Mouse (Mus musculus) embryonic facial prominence, embryonic 11.5 days (tissue): ENCODE data around the gene Crabp2. TPM values are rescaled to one million over a fixed set of nuclear protein-coding genes. Genes with fewer than 3 reads are reported as not detected.
A peak's percentile ranks its signal among the peaks of the same experiment; 100 is the strongest.

Source experiments
- ATAC-seq: fragments of 200-750 bp; cut with Nextera tagmentation; replicated peaks from 2 replicates; pipeline ENCODE4 v1.8.0; 2017; ENCODE audit warnings: low read depth; ENCODE audit not compliant: insufficient number of reproducible peaks, low FRiP score, low TSS enrichment
- DNase-seq: peaks from one replicate; pipeline ENCODE4 v3.0.0-alpha.2; 2015; ENCODE audit warnings: low spot score
- H3K27ac ChIP-seq: fragments of 300-500 bp; sonication (generic); replicated peaks from 2 replicates; pipeline ENCODE4 v1.5.1; 2014; ENCODE audit warnings: mild to moderate bottlenecking, low read depth, low read length, control low read depth
- H3K27me3 ChIP-seq: fragments of 300-500 bp; sonication (generic); 2 replicates; pipeline ENCODE4 v1.6.1; 2014; ENCODE audit warnings: mild to moderate bottlenecking, low read length, moderate library complexity, mixed read lengths; ENCODE audit not compliant: control insufficient read depth, insufficient read depth
- H3K36me3 ChIP-seq: fragments of 300-500 bp; sonication (generic); replicated peaks from 2 replicates; pipeline ENCODE4 v1.6.1; 2014; ENCODE audit warnings: low read depth, mild to moderate bottlenecking, low read length, moderate library complexity, mixed read lengths; ENCODE audit not compliant: control insufficient read depth, insufficient read depth
- H3K4me1 ChIP-seq: fragments of 300-500 bp; sonication (generic); 2 replicates; pipeline ENCODE4 v1.6.1; 2014; ENCODE audit warnings: low read length, mixed read lengths; ENCODE audit not compliant: control insufficient read depth, insufficient read depth
- H3K4me2 ChIP-seq: fragments of 300-500 bp; sonication (generic); 2 replicates; pipeline ENCODE4 v1.6.1; 2014; ENCODE audit warnings: low read depth, mild to moderate bottlenecking, control low read depth, low read length, moderate library complexity
- H3K4me3 ChIP-seq: fragments of 300-500 bp; sonication (generic); 2 replicates; pipeline ENCODE4 v1.5.1; 2014; ENCODE audit warnings: low read depth, low read length, control low read depth
- H3K9ac ChIP-seq: fragments of 300-500 bp; sonication (generic); replicated peaks from 2 replicates; pipeline ENCODE4 v1.6.1; 2014; ENCODE audit warnings: mild to moderate bottlenecking, control low read depth, low read length
- H3K9me3 ChIP-seq: fragments of 300-500 bp; sonication (generic); replicated peaks from 2 replicates; pipeline ENCODE4 v1.6.1; 2016; ENCODE audit warnings: mild to moderate bottlenecking, low read length, inconsistent platforms, mixed read lengths; ENCODE audit not compliant: control insufficient read depth
- WGBS: fragments of 180-500 bp; shearing (Covaris S2); extraction: QIAGEN DNeasy Blood & Tissue Kit; methylation state at CpG from one replicate; pipeline ENCODE4 v1.1.7; 2014; 5-methylcytosine and 5-hydroxymethylcytosine counted together
- polyA plus RNA-seq: library from polyadenylated mRNA; unstranded; fragments of >200 nt; fragmentation: Nextera tagmentation; extraction: Ambion mirVana; gene quantifications from 2 replicates; pipeline ENCODE4 v1.2.1, GENCODE M21; 2014

The Crabp2 gene
- polyA plus RNA-seq, 1 experiment from 2014 or later = 642 TPM

GRCm38 (mm10) chr3:87906601-87906980 lies 41.9 kb upstream of the Crabp2 start:
- no peak for ATAC-seq
- under 1% methylated on average over 44 of the region's 47 CpGs for WGBS

GRCm38 (mm10) chr3:87906981-87907857 lies 41.2 kb upstream of the Crabp2 start:
- Histone ChIP-seq H3K9ac (peak overlapping the region; percentile 98), H3K4me3 (peak overlapping the region; percentile 99), H3K4me2 (peak overlapping the region; percentile 62), H3K4me1 (peaks cover 17% of the 10 kb centered on the region), H3K27me3 (no peaks in the 10 kb centered on the region), H3K36me3 (no peaks in the 10 kb centered on the region), H3K9me3 (no peaks in the 10 kb centered on the region), H3K27ac (peak overlapping the region; percentile 95)
- ATAC-seq (no peak), DNase-seq (peak; percentile 61)
- under 1% methylated on average over 27 of the region's 27 CpGs for WGBS

More at GRCm38 (mm10) chr3:87906601-87906980, 41.9 kb upstream of the Crabp2 start:
- Histone ChIP-seq H3K27ac (peak overlapping the region; percentile 95), H3K4me2 (peak overlapping the region; percentile 62), H3K36me3 (no peaks in the 10 kb centered on the region), H3K27me3 (no peaks in the 10 kb centered on the region), H3K9ac (peak overlapping the region; percentile 98), H3K4me3 (peak overlapping the region; percentile 99), H3K9me3 (no peaks in the 10 kb centered on the region), H3K4me1 (peaks cover 17% of the 10 kb centered on the region)
- DNase-seq = no peak

- Histone ChIP-seq H3K4me3 (peak overlapping the region; percentile 99), H3K27me3 (no peaks in the 10 kb centered on the region), H3K36me3 (no peaks in the 10 kb centered on the region), H3K9me3 (no peaks in the 10 kb centered on the region), H3K9ac (peak overlapping the region; percentile 98), H3K27ac (peak overlapping the region; percentile 95; the same call in 1 of the 2 replicates), H3K4me2 (peak overlapping the region; percentile 62), H3K4me1 (peaks cover 17% of the 10 kb centered on the region)
- no peak for DNase-seq
- 4% methylated on average over 1 of the region's 1 CpGs for WGBS
- no peak for ATAC-seq
Observed at GRCm38 (mm10) chr3:87907906-87908305, 40.6 kb upstream of the Crabp2 start.

- no peaks in the 10 kb centered on the region for H3K9me3 ChIP-seq
- H3K36me3 ChIP-seq = no peaks in the 10 kb centered on the region; the same call in 1 of the 2 replicates
- 0 out of 2 replicates have a peak overlapping the region, but pooled peaks have one; percentile 16 for H3K27ac ChIP-seq
- ATAC-seq (no peak), DNase-seq (no peak)
- peak overlapping the region; percentile 3; the same call in 1 of the 2 replicates for H3K4me2 ChIP-seq
- no peak overlapping the region for H3K4me3 ChIP-seq
- H3K27me3 ChIP-seq = no peaks in the 10 kb centered on the region
- no peak overlapping the region for H3K9ac ChIP-seq
- 81% methylated on average over 2 of the region's 2 CpGs for WGBS
- peaks cover 17% of the 10 kb centered on the region for H3K4me1 ChIP-seq
Observed at GRCm38 (mm10) chr3:87909381-87909780, 39.1 kb upstream of the Crabp2 start.

GRCm38 (mm10) chr3:87909874-87910273 lies 38.6 kb upstream of the Crabp2 start:
- peaks cover 17% of the 10 kb centered on the region for H3K4me1 ChIP-seq
- H3K9ac ChIP-seq = no peak overlapping the region

GRCm38 (mm10) chr3:87910573-87911141 lies 37.8 kb upstream of the Crabp2 start:
- Histone ChIP-seq H3K4me3 (peak overlapping the region; percentile 28), H3K9ac (peak overlapping the region; percentile 43), H3K27ac (peak overlapping the region; percentile 70), H3K27me3 (no peaks in the 10 kb centered on the region), H3K4me2 (peak overlapping the region; percentile 54), H3K9me3 (no peaks in the 10 kb centered on the region), H3K4me1 (peaks cover 17% of the 10 kb centered on the region), H3K36me3 (no peaks in the 10 kb centered on the region; the same call in 1 of the 2 replicates)
- ATAC-seq (peak; percentile 29), DNase-seq (peak; percentile 91)
- 3% methylated on average over 12 of the region's 12 CpGs for WGBS

More at GRCm38 (mm10) chr3:87909874-87910273, 38.6 kb upstream of the Crabp2 start:
- Histone ChIP-seq H3K4me2 (peak overlapping the region; percentile 54), H3K36me3 (no peaks in the 10 kb centered on the region; the same call in 1 of the 2 replicates), H3K9me3 (no peaks in the 10 kb centered on the region), H3K4me3 (peak overlapping the region; percentile 28; the same call in 1 of the 2 replicates), H3K27me3 (no peaks in the 10 kb centered on the region), H3K27ac (peak overlapping the region; percentile 70)
- no peak for ATAC-seq
- no peak for DNase-seq
- WGBS = 5% methylated on average over 4 of the region's 4 CpGs

GRCm38 (mm10) chr3:87913491-87913890 lies 35.0 kb upstream of the Crabp2 start:
- no peaks in the 10 kb centered on the region for H3K9me3 ChIP-seq
- H3K27ac ChIP-seq = no peak overlapping the region
- no peak overlapping the region for H3K9ac ChIP-seq
- no peak overlapping the region for H3K4me2 ChIP-seq
- WGBS = 84% methylated on average over 7 of the region's 7 CpGs
- no peaks in the 10 kb centered on the region; the same call in 1 of the 2 replicates for H3K36me3 ChIP-seq
- ATAC-seq = no peak
- no peaks in the 10 kb centered on the region for H3K27me3 ChIP-seq
- DNase-seq = no peak
- H3K4me1 ChIP-seq = peaks cover 17% of the 10 kb centered on the region
- H3K4me3 ChIP-seq = no peak overlapping the region
